Mouse (Mus musculus): ENCODE data around the gene Mpc2. TPM values are rescaled to one million over a fixed set of nuclear protein-coding genes. Genes with fewer than 3 reads are reported as not detected.

The Mpc2 gene
- 100 to 1,000 TPM in 3 of 4 experiments, 10 to 100 TPM in 1; 99.1 to 113 (median 105) TPM for total RNA-seq (2022)

DNA sequence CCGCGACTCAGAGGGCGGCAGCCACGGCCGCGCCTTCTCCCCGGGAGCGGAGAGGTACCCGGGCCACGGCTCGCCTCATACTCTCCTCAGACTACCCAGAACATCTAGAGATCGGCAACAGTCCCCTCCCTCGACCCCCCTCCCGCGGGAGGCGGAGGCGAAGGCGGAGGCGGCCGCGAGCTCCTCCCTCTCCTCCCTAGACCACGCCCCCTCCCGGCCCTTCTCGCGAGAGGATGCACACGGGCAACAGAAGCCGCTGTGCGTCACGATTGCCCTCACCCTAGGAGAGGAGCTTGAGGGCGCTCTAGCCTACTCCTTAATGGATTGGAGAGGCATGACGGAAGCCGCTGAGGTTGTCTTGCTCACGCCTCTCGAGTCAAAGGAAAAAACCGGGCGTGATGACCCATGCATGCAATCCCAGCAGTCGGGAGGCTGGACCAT is at the start of gene Mpc2, which contains the start of gene Dcaf6:
TSS of gene Mpc2 (plus strand) at position 278 of the 441 bp plus-strand sequence.
TSS of gene Dcaf6 (minus strand) at position 116 of the 441 bp plus-strand sequence.
- peak; percentile 98 to 99 for DNase-seq (ENCODE audit: low spot score in 2 of 2)

GRCm38 (mm10) chr1:165421357-165421915 is 39.0 kb upstream of the Mpc2 start:
- DNase-seq (ENCODE audit: low spot score in 2 of 2): no peak

DNA sequence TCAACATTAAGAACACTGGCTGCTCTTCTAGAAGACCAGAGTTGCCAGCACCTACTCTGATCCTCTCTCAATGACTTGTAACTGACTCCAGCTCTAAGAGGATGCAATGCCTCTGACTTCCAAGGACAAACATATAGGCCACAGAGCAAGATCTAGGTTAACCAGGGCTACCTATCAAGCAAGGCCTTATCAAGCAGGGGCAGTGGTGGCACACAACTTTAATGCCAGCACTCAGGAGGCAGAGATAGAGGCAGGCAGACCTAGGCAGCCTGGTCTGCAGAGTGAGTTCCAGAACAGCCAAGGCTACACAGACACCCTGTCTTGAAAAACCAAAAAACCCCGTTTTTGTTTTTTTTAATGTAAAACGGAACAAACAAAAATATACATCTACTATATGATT is 34.2 kb upstream of the Mpc2 start:
- no peak for DNase-seq (ENCODE audit: low spot score in 2 of 2)

- DNase-seq (ENCODE audit: low spot score in 2 of 2): no peak
These were observed 27.6 kb upstream of the Mpc2 start for GRCm38 (mm10) chr1:165432883-165433282.

- no peak for DNase-seq (ENCODE audit: low spot score in 2 of 2)
These were observed 22.0 kb upstream of the Mpc2 start for GRCm38 (mm10) chr1:165438289-165439021.

DNA sequence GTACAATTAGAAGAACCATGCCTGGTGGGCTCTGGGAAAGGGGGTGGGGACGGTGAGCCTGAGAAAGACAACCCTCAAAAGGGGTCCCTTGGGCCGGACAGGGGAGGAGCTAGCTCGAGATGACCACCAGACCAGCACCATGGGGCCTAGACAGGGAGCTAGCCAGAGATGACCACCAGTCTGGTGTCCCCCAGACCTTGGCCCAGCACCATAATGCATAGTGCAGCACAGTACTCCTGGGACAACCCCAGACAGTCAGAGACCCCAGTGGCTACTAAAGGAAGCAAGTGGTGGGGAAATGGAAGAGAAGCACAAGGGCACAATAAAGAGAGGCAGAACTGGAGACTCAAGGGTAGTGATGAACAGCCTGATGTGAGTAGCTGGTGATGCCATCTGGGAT is 19.6 kb upstream of the Mpc2 start:
- DNase-seq (ENCODE audit: low spot score in 2 of 2): no peak

DNA sequence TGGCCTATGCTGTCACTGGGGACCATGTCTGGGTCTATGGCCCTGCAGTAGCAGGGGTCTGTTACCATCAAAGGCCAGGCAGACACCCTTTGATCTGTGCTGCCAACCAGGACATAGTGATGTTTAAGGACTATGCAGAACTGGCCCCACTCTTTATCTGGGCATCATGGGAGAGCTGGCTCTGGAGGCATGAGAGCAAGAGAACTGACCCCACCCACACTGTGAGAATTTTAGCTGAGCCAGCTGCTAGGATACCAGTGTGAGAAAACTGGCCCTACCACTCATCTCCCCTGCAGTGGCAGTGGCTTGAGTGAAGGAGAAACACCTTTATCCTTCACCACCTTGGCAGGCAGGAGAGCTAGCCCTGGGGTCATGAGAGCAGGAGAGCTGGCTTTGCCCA is 19.2 kb upstream of the Mpc2 start:
- DNase-seq (ENCODE audit: low spot score in 2 of 2): no peak

GRCm38 (mm10) chr1:165441719-165442118 is 18.7 kb upstream of the Mpc2 start:
- no peak for DNase-seq (ENCODE audit: low spot score in 2 of 2)

- DNase-seq (ENCODE audit: low spot score in 2 of 2): no peak
These were observed 1.4 kb upstream of the Mpc2 start for GRCm38 (mm10) chr1:165459041-165459502.

- peak; percentile 36 to 43 for DNase-seq (ENCODE audit: low spot score in 2 of 2)
These were observed 795 bp upstream of the Mpc2 start for GRCm38 (mm10) chr1:165459503-165460181.

DNA sequence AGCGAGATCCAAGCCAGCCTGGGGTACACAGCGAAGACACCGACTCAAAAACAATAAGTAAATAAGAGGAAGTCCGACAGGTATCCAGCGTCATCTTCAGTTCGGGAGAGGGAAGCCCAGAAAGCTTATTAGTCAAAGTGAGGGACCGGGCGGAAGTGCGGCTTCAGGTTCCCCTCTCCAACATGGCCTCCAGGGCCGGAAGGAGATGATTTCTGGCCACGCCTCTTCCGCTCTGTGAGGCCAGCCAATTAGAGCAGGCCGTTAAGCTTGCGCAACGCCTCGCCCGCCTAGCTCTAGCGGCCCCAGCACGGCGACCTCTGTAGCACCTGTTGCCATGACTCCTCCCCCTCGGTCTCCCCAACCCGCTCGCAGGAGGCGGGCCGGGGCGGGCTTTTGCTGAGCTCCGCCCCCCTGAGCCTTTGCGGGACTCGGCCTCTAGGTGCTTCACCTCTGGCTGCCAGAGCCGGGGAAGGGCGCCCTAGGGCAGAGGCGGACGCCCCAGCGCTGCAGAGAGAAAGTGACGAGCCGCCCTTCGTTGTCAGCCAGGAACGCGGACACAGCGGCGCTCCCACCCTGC is 452 bp downstream of the Mpc2 start:
- DNase-seq (ENCODE audit: low spot score in 2 of 2): peak; percentile 94 to 100

DNA sequence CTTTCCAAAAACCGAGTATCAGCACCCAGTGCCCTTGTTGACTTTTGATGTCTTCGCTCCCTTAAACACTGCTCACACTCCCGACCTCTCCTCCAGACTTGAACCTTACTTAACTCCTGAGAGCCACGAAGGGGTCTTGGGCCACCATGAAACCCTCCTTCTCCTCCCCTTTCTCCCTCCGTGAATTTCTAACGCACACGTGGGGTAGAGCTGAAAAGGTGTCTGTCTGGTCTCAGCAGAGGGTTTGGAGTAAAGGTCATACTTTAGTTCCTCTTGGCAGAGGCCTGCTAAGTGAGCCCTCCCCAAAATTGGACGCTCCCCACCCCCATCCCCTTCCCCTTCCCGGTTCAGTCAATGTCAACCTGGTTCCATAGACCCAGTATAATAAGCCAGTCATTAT is 1.2 kb downstream of the Mpc2 start:
- DNase-seq (ENCODE audit: low spot score in 2 of 2): no peak

- no peak for DNase-seq (ENCODE audit: low spot score in 2 of 2)
These were observed 2.4 kb downstream of the Mpc2 start for GRCm38 (mm10) chr1:165462861-165463260.

- DNase-seq (ENCODE audit: low spot score in 2 of 2): no peak
These were observed 4.1 kb downstream of the Mpc2 start for GRCm38 (mm10) chr1:165464574-165464973.

- DNase-seq (ENCODE audit: low spot score in 2 of 2): no peak
These were observed 8.5 kb downstream of the Mpc2 start for GRCm38 (mm10) chr1:165468971-165469370.

DNA sequence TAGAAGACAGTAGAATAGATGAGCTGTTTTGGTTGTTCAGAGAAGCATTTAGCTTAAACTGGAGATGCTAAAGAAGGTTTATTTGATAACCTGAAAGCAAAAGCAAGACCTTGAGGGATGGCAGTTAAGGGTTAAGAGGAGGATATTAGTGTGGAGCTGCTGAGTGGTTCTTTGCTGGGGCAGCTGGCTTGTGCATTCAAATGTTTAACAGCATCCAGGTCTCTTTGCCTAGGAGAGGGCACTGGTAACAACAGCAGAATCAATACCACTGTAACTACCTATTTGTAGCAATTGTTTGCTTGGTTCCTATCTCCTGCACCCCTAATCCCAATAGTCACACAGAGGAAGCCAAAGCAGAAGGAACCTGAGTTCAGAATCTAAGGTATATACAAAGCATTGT is 9.3 kb downstream of the Mpc2 start:
- no peak for DNase-seq (ENCODE audit: low spot score in 2 of 2)

DNA sequence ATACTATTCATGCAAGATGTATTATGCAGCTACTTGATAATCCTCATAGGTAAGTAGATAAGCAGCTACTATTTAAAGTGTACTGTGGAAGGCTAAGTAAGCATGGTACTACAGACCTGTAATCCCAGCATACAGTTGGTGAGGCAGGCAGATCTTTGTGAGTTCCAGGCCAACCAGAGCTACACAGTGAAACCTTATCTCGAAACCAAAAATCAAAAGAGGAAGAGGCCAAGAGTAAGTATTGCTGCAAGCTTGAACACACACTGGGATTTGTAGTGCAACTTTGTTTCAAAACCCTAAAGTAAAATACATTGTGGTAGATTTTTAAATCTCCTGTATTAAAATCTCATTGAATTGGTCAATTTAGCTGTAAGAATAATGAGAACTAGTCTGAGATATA is 11.1 kb downstream of the Mpc2 start:
- DNase-seq (ENCODE audit: low spot score in 2 of 2): no peak

DNA sequence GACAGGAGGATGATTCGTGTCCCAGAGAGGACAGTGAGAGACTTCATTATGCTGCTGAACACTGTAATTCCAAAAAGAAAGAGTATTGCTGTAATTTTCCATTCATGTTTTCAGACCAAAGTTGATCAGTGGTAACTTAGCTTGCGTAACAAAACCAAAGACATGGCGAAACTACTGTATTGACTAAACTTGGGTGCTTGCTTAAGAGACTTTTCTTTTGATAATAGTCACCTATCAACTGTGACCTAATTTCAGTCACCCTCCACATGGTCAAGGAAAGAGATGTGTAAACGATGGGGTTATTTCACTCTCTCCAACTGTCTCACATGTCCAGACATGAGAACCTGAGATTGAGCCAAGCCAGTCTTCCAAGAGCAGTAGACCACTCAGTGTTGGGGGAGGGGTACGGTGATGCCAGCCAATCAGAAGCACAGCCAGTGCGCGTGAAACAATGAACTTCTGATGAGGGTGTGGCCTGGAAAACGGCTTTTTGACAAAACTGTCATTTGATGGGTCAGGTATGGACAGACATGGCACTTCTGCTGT is 24.3 kb downstream of the Mpc2 start, which contains the start of gene Adcy10:
TSS of gene Adcy10 (plus strand) at position 496 of the 546 bp plus-strand sequence.
- DNase-seq (ENCODE audit: low spot score in 2 of 2): no peak

GRCm38 (mm10) chr1:165486108-165486507 is 25.7 kb downstream of the Mpc2 start:
- DNase-seq (ENCODE audit: low spot score in 2 of 2): no peak

GRCm38 (mm10) chr1:165489197-165489596 is 28.8 kb downstream of the Mpc2 start:
- no peak for DNase-seq (ENCODE audit: low spot score in 2 of 2)

DNA sequence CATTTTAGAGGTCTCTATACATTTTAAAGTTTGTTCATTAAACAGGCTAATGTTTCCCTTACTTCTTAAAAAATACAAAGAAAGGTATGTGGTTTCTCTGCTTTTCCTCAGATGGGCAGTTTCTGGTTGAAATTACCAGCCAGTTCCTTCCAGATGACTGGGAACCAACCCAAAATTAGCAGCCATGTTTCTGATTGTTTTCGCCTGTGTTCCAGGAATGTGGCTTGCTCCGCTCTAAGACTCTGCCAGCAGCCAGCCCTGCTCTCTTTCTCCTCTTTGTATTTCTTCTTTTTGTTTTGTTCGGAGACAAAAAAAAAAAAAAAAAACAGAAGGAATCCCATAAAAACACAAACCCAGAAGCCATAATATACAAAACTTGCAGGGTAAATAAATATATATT is 38.4 kb downstream of the Mpc2 start:
- no peak for DNase-seq (ENCODE audit: low spot score in 2 of 2)

Measured in left cerebral cortex, adult 8-10 months (tissue).